Mouse (Mus musculus) heart, postnatal 0 days (tissue): ENCODE measurements around the gene Casp7.

Source experiments
- CTCF ChIP-seq: IDR thresholded peaks from 2 replicates; pipeline ENCODE4 v1.5.1; 2016; ENCODE audit warnings: antibody characterized with exemption, control low read depth, low read depth
- EP300 ChIP-seq: IDR thresholded peaks from 2 replicates; pipeline ENCODE4 v1.6.1; 2016; ENCODE audit warnings: antibody characterized with exemption, low read depth

DNA sequence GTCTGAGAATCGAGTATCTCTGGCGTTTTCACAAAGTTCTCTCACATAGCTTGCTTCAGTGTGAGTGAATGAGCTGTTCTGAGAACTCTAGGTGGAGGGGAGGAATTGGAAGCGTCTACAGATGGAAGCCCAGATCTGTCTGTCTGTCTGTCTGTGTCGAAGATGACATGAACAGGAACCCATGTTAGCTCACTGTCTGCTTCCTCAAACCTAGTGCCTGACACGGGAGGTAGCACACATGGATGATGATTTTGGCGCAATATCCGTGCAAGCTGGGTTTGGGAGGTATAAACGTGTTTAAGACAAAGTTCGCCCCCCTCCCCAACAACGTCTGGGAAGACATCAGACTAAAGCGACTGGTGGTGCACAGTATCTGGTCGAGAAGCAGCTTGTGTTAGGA, 702 bp upstream of the Casp7 start:
- TF ChIP-seq CTCF (no peak), EP300 (no peak)
